Mouse (Mus musculus): ENCODE results near the gene Sertad2.

The Sertad2 gene

GRCm38 (mm10) chr11:20680781-20681180 is 137.7 kb downstream of the Sertad2 start:
- no peak for DNase-seq (ENCODE audit: low spot score in 2 of 2)

DNA sequence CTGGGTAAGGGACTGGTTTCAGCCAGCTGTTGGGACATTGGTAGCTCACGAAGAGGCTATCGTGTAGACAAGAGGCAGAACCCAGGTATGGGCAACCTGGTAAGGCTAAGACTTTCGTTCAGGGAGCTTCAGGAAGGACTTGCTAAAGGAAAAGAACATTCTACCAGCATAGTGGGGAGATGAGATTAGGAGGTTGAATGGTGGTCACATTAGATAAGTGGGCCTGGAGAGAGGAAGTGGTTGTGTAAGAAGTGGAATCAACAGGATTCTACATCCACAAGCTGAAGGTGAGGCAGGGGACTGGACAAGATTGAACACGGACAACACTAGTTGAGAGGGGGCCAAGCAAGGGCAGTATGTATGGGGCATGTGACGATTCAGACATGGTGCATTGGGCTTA is 138.6 kb downstream of the Sertad2 start:
- no peak for DNase-seq (ENCODE audit: low spot score in 2 of 2)

- DNase-seq (ENCODE audit: low spot score in 2 of 2), result peak; percentile 27 to 35
These were observed 147.9 kb downstream of the Sertad2 start for GRCm38 (mm10) chr11:20691000-20691399.
